Mouse (Mus musculus): ENCODE measurements around the gene Chil3.

DNA sequence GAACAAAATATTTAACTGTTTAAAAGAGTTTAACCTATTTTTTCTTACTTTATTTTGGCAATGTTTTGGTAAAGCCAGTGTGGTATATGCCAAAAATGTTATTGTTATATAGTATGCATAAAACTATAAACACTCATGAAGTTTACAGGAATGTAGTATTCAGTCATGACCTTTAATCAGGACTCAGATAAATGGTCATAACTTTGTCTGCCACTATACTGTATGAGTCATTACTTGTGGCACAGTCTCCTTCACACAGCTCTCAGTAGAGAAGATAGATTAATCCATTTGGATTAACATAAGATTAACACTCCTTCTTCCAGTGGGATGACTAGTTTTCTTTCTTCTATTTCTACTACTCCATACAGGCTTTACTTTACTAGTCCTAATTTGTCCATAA is 28.9 kb upstream of the Chil3 start:
- TF ChIP-seq POLR2A (IDR thresholded peaks at IDR 0.05; ENCODE audit: borderline replicate concordance, control insufficient read depth, low read depth, low read length) (no peak), CTCF (IDR thresholded peaks at IDR 0.05; ENCODE audit: control insufficient read depth, insufficient read depth, low read length) (no peak)

Data from bone marrow, adult 2 months (tissue).